Mouse (Mus musculus): ENCODE measurements around the gene Tial1. TPM values are rescaled to one million over a fixed set of nuclear protein-coding genes. Genes with fewer than 3 reads are reported as not detected.

The Tial1 gene
- 181 TPM for polyA plus RNA-seq (2014; fragmentation: Illumina TruSeq; extraction: RNeasy Lipid Tissue Mini Kit (QIAGEN cat#74804); ENCODE audit: low replicate concordance)

DNA sequence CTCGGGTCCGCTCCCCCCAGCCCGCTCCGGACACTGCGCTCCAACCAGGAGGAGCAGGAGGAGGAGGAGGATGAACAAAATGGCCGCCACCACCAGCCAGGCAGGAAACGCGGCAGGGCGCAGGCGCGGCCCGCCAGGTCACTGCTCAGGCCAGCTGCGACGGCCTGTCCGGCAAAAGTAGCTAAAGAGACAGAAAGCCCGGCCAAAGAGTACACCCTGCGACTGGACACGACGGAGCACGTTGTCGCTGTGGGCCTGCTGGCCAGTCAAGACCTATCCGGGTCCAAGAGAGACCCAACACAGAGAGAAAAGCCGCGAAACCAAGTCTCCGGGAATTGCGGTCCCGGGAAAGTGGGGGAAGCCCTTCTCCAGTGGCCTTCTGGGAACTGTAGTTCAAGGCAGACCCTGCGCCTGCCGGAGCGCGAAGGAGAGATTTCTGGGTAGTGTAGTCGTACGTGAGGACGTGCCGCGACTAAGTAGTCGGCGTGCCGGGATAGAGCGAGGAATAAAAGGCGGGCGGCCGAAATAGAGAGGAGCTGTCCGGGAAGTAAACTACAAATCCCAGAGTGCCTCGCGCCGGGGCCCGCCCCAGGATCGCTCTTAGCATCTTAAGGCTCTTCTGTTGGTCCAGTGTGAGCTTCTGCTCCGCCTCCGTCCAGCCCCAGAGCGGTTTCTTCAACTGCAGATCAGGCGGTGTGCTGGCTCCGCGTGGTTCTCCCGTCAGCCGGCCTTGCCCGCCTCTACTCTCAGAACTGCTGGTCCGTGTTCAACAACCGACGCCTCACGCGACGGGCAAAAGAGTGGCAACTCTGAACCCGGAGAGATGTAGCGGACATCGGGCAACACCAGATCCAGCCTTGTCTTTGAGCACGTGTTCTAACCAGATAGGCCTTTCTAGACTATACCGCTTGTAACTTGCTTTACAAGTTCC, at the start of gene Tial1:
Tial1 (minus strand) TSS at position 433 of the 931 bp plus-strand sequence.

GRCm38 (mm10) chr7:128417930-128418779, 43.4 kb downstream of the Tial1 start, which contains the start of gene Rgs10:
Gene Rgs10, minus strand, starts transcription at chr7:128418758.

Other genes starting within 250 kb of the Tial1 start
- 0.19 TPM for gene Armc5, start 224.4 kb downstream of the Tial1 start, polyA plus RNA-seq (2014; fragmentation: Illumina TruSeq; extraction: RNeasy Lipid Tissue Mini Kit (QIAGEN cat#74804); ENCODE audit: low replicate concordance)
- 3.6 TPM for gene 9130023H24Rik, start 223.7 kb downstream of the Tial1 start, polyA plus RNA-seq (2014; fragmentation: Illumina TruSeq; extraction: RNeasy Lipid Tissue Mini Kit (QIAGEN cat#74804); ENCODE audit: low replicate concordance)
- 5.0 TPM for gene Tgfb1i1, start 214.9 kb downstream of the Tial1 start, polyA plus RNA-seq (2014; fragmentation: Illumina TruSeq; extraction: RNeasy Lipid Tissue Mini Kit (QIAGEN cat#74804); ENCODE audit: low replicate concordance)
- gene Slc5a2, start 196.1 kb downstream of the Tial1 start, polyA plus RNA-seq (2014; fragmentation: Illumina TruSeq; extraction: RNeasy Lipid Tissue Mini Kit (QIAGEN cat#74804); ENCODE audit: low replicate concordance): not detected
- gene BC017158, start 163.5 kb downstream of the Tial1 start, polyA plus RNA-seq (2014; fragmentation: Illumina TruSeq; extraction: RNeasy Lipid Tissue Mini Kit (QIAGEN cat#74804); ENCODE audit: low replicate concordance): 9.7 TPM
- 24.6 TPM for gene Rgs10, start 43.0 kb downstream of the Tial1 start, polyA plus RNA-seq (2014; fragmentation: Illumina TruSeq; extraction: RNeasy Lipid Tissue Mini Kit (QIAGEN cat#74804); ENCODE audit: low replicate concordance)
- 12.1 TPM for gene Bag3, start 61.9 kb upstream of the Tial1 start, polyA plus RNA-seq (2014; fragmentation: Illumina TruSeq; extraction: RNeasy Lipid Tissue Mini Kit (QIAGEN cat#74804); ENCODE audit: low replicate concordance)
- 14.4 TPM for gene Inpp5f, start 149.6 kb upstream of the Tial1 start, polyA plus RNA-seq (2014; fragmentation: Illumina TruSeq; extraction: RNeasy Lipid Tissue Mini Kit (QIAGEN cat#74804); ENCODE audit: low replicate concordance)

Data from small intestine, adult 10 weeks (tissue).